Mouse (Mus musculus) stomach, postnatal 0 days (tissue): ENCODE data around the gene Samd4b.

Experiments
- CTCF ChIP-seq: IDR thresholded peaks from 2 replicates; pipeline ENCODE4 v1.5.1; 2016; ENCODE audit warnings: antibody characterized with exemption, low read depth, mild to moderate bottlenecking, moderate library complexity
- EP300 ChIP-seq: optimal IDR thresholded peaks from 2 replicates; pipeline ENCODE3; 2016; ENCODE audit warnings: antibody characterized with exemption

GRCm38 (mm10) chr7:28442688-28443087 lies 155.3 kb downstream of the Samd4b start:
- TF ChIP-seq CTCF (no peak), EP300 (no peak)
